Mouse (Mus musculus) thymus, adult 2 months (tissue): Measurements from ENCODE around the gene Ints12. TPM values are rescaled to one million over a fixed set of nuclear protein-coding genes. Genes with fewer than 3 reads are reported as not detected.

ENCODE experiments used
- DNase-seq: peaks from one replicate; pipeline ENCODE4 v3.0.0; 2021
- H3K27ac ChIP-seq: fragments of 200-500 bp; 2 replicates; pipeline ENCODE4 v1.5.1; 2012; ENCODE audit warnings: low read length, control low read depth; ENCODE audit not compliant: control insufficient read depth, insufficient read depth
- H3K27me3 ChIP-seq: fragments of 200-500 bp; 2 replicates; pipeline ENCODE4 v1.6.1; 2012; ENCODE audit warnings: mild to moderate bottlenecking, low read length, moderate library complexity, mixed read lengths; ENCODE audit not compliant: control insufficient read depth, insufficient read depth
- H3K36me3 ChIP-seq: fragments of 200-500 bp; 2 replicates; pipeline ENCODE4 v1.6.1; 2012; ENCODE audit warnings: mild to moderate bottlenecking, low read length, moderate library complexity; ENCODE audit not compliant: control insufficient read depth, insufficient read depth
- H3K4me1 ChIP-seq: fragments of 200-500 bp; replicated peaks from 2 replicates; pipeline ENCODE4 v1.6.1; 2012; ENCODE audit warnings: low read length; ENCODE audit not compliant: control insufficient read depth, insufficient read depth
- H3K4me3 ChIP-seq: fragments of 200-500 bp; 2 replicates; pipeline ENCODE4 v1.5.1; 2012; ENCODE audit warnings: mild to moderate bottlenecking, low read length, control low read depth, moderate library complexity; ENCODE audit not compliant: control insufficient read depth, insufficient read depth
- CTCF ChIP-seq: fragments of 200-500 bp; IDR thresholded peaks from 2 replicates; pipeline ENCODE4 v1.5.1; 2012; ENCODE audit warnings: mild to moderate bottlenecking, control low read depth, low read length, moderate library complexity, borderline replicate concordance; ENCODE audit not compliant: control insufficient read depth, poor library complexity, insufficient read depth; ENCODE audit errors: extremely low read depth
- POLR2A ChIP-seq: fragments of 200-500 bp; IDR thresholded peaks from 2 replicates; pipeline ENCODE4 v1.6.1; 2012; ENCODE audit warnings: mild to moderate bottlenecking, low read length, control low read depth, moderate library complexity; ENCODE audit not compliant: control insufficient read depth, poor library complexity, insufficient read depth; ENCODE audit errors: extremely low read depth
- WGBS: fragments of 180-500 bp; shearing (Covaris S2); methylation state at CpG from one replicate; pipeline ENCODE4 v1.1.7; 2018; 5-methylcytosine and 5-hydroxymethylcytosine counted together
- polyA plus RNA-seq: library from polyadenylated mRNA; depleted of rRNA; stranded (reverse); fragments of >200 nt; gene quantifications from 2 replicates; pipeline ENCODE4 v1.2.3, GENCODE M21; 2012

The Ints12 gene
- polyA plus RNA-seq, 1 experiment = 10.2 TPM

- no peaks in the 10 kb centered on the region for H3K27me3 ChIP-seq
- no peaks in the 10 kb centered on the region for H3K36me3 ChIP-seq
- no peak overlapping the region for H3K4me3 ChIP-seq
- H3K27ac ChIP-seq = no peak overlapping the region
- no peak for TF ChIP-seq CTCF
- TF ChIP-seq POLR2A = no peak
- no peak for DNase-seq
- H3K4me1 ChIP-seq = no peaks in the 10 kb centered on the region
- 99% methylated on average over 5 of the region's 5 CpGs for WGBS
Measured at GRCm38 (mm10) chr3:133131372-133131771, 39.7 kb downstream of the Ints12 start.

GRCm38 (mm10) chr3:133132611-133133010, 41.0 kb downstream of the Ints12 start:
- no peak for DNase-seq
- Histone ChIP-seq H3K4me1 (no peaks in the 10 kb centered on the region), H3K27ac (no peak overlapping the region), H3K4me3 (no peak overlapping the region), H3K36me3 (no peaks in the 10 kb centered on the region), H3K27me3 (no peaks in the 10 kb centered on the region)
- TF ChIP-seq POLR2A (no peak), CTCF (no peak)
- 91% methylated on average over 8 of the region's 8 CpGs for WGBS

DNA sequence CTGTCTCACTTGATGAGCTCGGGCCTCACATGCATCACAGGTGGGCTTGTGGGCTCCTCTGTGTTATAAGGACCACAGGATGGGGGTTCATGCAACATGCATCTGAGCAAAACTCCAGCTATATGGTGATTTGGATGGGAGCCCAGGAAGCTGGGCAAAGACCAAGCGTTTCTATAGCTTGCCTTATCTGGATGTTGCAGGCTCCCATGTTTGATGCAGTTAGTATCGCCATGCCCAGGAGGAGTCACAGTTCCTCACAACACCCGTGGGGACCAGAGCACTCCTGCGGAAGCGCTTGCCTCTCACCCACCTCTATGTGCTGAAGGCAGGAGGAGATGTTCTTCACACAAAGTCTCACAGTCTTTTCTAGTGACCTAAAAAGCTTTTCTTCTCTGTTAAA, 50.2 kb downstream of the Ints12 start:
- TF ChIP-seq CTCF = no peak
- TF ChIP-seq POLR2A = no peak
- 85% methylated on average over 6 of the region's 6 CpGs for WGBS

GRCm38 (mm10) chr3:133144511-133145147, 53.0 kb downstream of the Ints12 start:
- Histone ChIP-seq H3K4me3 (no peak overlapping the region), H3K36me3 (no peaks in the 10 kb centered on the region), H3K27ac (no peak overlapping the region), H3K27me3 (no peaks in the 10 kb centered on the region), H3K4me1 (no peaks in the 10 kb centered on the region)
- 89% methylated on average over 6 of the region's 6 CpGs for WGBS
- DNase-seq = no peak
- TF ChIP-seq CTCF = no peak
- no peak for TF ChIP-seq POLR2A

More for the DNA sequence above, 50.2 kb downstream of the Ints12 start:
- Histone ChIP-seq H3K4me3 (no peak overlapping the region), H3K36me3 (no peaks in the 10 kb centered on the region), H3K4me1 (no peaks in the 10 kb centered on the region), H3K27ac (no peak overlapping the region), H3K27me3 (no peaks in the 10 kb centered on the region)
- DNase-seq = no peak

DNA sequence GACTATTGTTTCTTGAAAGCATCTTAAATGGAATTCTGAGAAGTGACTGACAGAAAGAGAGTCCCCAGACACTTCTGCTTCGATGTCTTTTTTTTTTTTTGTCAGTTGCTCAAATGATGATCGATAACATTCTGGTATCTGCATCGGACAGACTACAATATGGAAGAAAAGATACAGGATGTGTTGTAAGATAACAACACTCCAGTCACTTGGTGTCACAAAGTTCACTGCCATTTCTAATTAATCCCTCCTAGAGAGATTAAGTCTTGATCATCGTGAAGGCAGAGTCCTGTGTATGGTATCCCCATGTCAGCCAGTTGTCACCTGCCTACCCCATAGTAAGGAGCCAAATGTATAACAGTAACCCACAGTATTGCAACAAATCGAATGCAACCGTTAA, 60.0 kb downstream of the Ints12 start:
- TF ChIP-seq POLR2A = no peak
- TF ChIP-seq CTCF = no peak
- no peaks in the 10 kb centered on the region for H3K27me3 ChIP-seq
- no peaks in the 10 kb centered on the region for H3K4me1 ChIP-seq
- H3K27ac ChIP-seq = no peak overlapping the region
- no peak overlapping the region for H3K4me3 ChIP-seq
- 91% methylated on average over 6 of the region's 6 CpGs for WGBS
- DNase-seq = no peak
- H3K36me3 ChIP-seq = no peaks in the 10 kb centered on the region

GRCm38 (mm10) chr3:133152831-133153230, 61.2 kb downstream of the Ints12 start:
- no peak overlapping the region for H3K4me3 ChIP-seq
- H3K27me3 ChIP-seq = no peaks in the 10 kb centered on the region
- no peak overlapping the region for H3K27ac ChIP-seq
- H3K36me3 ChIP-seq = no peaks in the 10 kb centered on the region
- DNase-seq = no peak
- TF ChIP-seq CTCF (no peak), POLR2A (no peak)
- H3K4me1 ChIP-seq = no peaks in the 10 kb centered on the region
- WGBS = 50% methylated on average over 1 of the region's 1 CpGs

DNA sequence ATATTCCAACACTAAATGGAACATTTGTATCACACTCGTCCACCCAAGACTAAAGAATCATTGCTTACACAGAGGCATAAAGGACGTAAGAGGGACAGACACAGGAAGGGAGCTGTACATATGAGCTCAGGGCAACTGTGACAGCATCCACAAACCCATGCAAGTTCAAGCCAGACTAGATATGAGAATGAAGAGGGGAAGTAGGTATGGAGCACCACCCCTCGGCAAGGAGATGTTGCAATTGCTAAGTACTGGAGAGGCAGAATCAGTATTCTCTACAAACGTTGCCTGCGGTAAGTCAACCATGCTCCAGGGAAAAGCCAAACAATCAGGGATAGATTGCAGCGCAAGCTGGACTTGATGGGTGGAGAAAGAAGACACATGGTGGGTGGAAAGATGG, 62.0 kb downstream of the Ints12 start:
- DNase-seq = no peak
- no peak overlapping the region for H3K27ac ChIP-seq
- no peak overlapping the region for H3K4me3 ChIP-seq
- H3K27me3 ChIP-seq = no peaks in the 10 kb centered on the region
- no peak for TF ChIP-seq CTCF
- TF ChIP-seq POLR2A = no peak
- no peaks in the 10 kb centered on the region for H3K4me1 ChIP-seq
- no peaks in the 10 kb centered on the region for H3K36me3 ChIP-seq
- 85% methylated on average over 6 of the region's 6 CpGs for WGBS
